Mouse (Mus musculus): ENCODE results near the gene Sema6d.

GRCm38 (mm10) chr2:124602379-124602913, 512.7 kb downstream of the Sema6d start:
- no peak for TF ChIP-seq CTCF (IDR thresholded peaks at IDR 0.05; ENCODE audit: low read depth, low read length)
- no peak for TF ChIP-seq EP300 (IDR thresholded peaks at IDR 0.05; ENCODE audit: insufficient read depth, low read depth, low read length)

All from ES-Bruce4 (cell line).